Mouse (Mus musculus) layer of hippocampus, adult 9-11 months (tissue): ENCODE measurements at regions not wholly inside any gene's neighbourhood (a gene's known extent, or its start where the extent isn't known, plus 50 kb on each side); places are given as distances from the start of the nearest gene placed in this dataset.
A peak's percentile ranks its signal among the peaks of the same experiment; 100 is the strongest.

Source experiments
- DNase-seq: peaks from one replicate; pipeline ENCODE4 v3.0.0; 2022

DNA sequence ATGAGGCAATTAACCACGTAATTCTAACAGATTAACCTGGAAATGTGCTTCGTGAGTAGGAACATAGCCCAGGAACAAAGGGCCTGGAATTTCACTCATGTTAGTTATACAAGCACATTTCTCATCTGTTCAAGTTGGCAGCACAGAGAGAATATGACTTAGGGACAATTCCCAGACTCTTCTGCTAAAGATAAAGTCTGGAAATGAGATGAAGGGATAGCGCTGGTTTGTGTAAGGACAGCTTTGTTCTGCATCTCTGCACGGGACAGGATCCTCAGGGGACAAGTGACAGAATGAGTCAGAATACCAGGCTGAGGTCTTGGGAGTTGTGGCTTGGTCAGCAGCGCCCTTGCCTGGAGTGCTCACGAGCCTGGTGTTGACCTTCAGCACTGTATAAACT is 206.2 kb upstream of the Prok2 start:
- no peak for DNase-seq

GRCm38 (mm10) chr6:99931588-99931987 is 205.4 kb upstream of the Prok2 start:
- DNase-seq: no peak

DNA sequence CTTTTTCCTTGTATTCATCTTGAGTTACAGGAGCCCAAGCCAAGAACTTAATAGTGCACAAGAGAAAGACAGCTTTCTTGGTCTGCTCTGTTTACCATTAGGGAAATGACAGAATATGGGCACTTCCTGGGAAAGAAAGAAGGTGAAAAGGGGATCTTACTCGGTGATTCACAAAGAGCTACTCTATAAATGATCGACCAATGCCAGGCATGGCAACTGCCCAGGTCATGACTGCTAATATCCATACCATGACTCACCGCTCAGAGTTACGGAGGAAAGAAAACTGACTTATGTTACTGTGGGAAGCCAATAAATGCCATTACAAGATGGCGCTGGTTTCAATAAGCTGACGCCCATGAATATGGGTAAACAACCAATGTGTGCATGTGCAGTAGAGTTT is 204.1 kb upstream of the Prok2 start:
- DNase-seq: no peak

DNA sequence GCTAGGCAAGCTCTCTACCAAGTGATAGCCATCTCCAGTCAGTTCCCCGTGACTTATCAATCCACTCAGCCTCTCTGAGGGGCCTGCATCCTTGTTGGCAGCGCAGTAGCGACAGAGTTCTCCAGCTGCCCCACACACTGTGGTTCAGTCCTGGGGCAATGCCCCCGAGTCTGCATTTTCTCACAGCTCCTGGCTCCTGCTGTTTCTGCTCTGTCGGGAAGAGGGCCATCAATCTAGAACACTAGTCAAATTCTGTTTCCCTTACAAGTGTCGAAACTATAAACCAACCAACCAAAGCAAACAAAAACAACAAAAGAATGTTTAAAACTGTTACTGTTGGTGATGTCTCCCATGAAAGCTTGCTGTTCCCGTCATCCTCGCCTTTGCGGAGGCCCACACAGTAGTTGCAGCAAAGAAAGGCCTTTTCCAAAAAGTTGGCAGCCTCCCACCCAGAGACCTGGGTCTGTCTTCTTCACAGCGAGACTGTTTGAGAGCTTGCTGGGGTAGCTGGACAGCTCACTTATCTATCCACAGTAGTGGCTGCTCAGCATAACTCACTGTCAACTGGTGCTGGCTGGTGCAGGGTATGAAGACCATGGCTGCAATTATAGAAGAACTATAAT is 201.9 kb upstream of the Prok2 start:
- DNase-seq: no peak

DNA sequence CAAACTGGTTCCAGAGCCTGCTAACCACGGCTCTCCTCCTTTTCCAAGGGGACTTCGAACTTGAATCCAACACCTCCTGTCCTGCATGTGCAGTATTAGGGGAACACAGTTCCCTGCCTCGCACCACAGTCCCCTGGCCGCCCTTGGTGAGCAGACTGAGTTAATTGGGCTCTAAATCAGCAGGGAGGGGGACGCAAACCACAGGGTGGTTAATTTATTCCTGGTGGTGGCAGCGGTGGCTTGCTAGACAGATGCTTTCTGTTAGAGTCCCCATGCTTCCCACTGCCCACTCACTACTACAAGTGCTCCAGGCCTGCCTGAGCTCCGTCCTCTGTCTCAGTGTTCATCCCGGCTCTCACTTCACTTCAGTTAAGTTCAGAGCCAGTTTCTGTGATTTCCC is 198.0 kb upstream of the Prok2 start:
- no peak for DNase-seq

GRCm38 (mm10) chr6:99921966-99922365 is 195.8 kb upstream of the Prok2 start:
- DNase-seq: no peak

DNA sequence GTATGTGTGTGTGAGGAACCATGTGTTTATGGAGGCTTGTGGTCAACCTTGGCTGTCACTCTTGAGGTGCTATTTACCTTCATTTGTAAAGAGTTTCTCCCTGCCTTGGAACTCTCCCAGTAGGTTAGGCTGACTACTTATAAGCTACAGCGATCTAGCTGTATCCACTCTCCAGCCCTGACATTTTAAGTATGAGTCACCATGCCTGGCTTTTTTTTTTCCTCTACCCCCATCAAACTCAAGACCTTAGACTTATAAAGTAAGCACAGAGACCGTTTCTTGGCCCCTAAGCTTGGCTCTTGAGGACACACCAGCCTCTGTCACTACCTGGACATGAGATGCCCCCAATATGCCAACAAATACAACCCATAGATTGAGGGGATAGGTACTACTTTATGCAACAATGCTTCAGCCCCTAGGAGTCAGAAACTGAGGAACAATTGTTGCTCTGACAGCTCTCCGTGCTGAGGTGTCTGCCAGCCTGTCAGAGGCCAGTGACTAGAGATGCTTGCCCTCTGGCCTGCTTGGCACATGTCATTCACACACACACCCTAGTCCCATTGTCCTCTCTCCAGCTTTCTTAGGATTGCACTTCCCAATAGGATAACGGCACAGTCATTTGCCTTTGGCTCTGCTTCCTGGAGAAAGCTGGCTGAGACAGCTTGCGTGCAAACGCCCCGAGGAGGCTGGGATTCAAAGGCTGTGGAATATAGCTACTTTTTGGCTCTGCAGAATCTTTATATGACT is 193.8 kb upstream of the Prok2 start:
- no peak for DNase-seq

DNA sequence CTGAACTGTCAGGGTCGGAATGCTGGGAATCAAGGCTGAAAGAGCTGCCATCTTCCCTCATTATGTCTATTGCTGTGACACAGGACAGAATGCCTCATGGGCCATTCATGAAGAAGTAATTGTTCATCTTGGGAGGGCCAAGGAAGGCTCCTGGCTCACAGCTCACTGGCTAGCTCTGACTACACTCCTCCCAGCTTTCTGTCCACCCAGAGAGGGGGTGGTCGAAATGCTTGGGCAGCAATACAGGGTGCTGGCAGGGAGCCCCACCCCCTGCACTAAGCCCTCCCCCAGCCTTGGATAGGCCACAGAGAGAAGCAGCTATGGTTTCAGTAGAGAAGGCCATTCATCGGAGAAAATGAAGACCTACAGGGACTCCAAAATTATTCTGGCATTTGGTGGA is 192.2 kb upstream of the Prok2 start:
- no peak for DNase-seq

DNA sequence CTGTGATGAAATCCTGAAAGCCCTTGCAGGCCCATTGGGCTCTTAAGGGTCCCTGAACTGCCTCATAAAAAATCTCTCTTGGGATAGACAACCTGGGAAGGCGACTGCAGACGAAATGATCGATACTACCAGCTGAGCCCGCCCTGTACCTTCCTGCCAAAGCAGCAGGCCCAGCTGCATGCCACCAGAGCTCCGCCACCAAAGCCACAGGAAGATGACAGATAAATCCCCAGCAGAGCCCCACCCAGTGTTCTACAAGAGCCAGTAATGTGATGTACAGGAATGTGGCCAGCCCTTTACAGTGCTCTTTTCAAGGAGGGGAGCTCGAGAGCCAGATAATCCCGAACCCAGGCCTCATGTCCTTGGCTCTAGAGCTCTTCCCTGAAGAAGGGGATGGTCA is 183.7 kb upstream of the Prok2 start:
- no peak for DNase-seq

DNA sequence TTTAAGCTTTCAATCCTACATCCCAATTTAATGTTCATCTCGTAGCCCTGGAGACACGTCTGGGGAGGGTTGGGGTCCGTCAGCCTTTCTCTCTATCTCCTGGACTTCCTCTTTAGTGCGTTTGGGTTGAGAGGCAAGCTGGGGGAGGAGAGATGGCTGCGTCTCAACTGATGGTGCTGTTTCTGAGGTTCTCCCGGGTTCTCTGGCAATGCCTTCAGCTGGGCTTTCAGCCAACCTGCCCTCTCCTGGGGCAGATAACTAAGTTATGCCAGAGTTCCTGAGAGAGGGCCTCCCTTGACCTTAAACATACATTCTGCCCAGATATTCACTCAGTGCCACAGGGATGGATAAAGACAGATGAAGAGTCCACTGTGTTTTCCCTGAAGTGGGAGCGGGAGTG is 183.3 kb upstream of the Prok2 start:
- DNase-seq: no peak

DNA sequence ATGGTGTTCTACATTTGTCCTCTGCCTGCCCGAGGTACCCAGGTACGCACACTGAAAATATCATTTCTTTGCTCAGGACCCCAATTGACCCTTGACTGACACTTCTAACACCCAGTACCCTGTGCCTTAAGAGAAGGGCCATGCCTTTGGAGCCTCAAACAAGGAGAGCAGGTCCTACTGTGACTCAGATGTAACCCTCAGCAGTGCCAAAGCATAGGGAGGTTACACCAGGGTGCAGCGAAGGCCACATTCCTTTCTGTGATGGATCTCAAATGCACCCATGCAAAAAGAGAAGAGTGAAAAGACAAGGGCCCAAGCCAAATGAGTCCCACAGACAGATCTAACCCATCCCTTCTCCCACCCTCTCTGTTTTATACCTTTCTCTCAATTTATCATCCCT is 181.9 kb upstream of the Prok2 start:
- DNase-seq: no peak

- DNase-seq: no peak
Observed at GRCm38 (mm10) chr6:99905194-99905593, 179.0 kb upstream of the Prok2 start.

GRCm38 (mm10) chr6:99904607-99905006 is 178.4 kb upstream of the Prok2 start:
- peak; percentile 23 for DNase-seq

DNA sequence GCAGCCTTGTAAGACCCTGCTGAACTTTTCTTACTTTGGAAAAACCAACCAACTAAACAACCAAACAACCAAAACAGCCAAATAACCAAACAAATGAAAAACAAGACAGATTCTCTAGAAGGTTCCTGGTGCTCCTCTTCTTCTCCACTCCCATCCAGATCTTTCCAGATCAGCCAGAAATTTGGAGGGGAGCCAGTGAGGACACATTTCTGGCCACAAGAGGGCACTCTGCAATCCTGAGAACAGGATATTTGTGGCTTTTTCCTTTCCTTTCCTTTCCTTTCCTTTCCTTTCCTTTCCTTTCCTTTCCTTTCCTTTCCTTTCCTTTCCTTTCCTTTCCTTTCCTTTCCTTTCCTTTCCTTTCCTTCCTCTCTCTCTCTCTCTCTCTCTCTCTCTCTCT is 177.9 kb upstream of the Prok2 start:
- peak; percentile 34 for DNase-seq

- no peak for DNase-seq
Observed at GRCm38 (mm10) chr6:99901564-99901963, 175.4 kb upstream of the Prok2 start.

GRCm38 (mm10) chr6:99901146-99901545 is 175.0 kb upstream of the Prok2 start:
- DNase-seq: no peak

- no peak for DNase-seq
Observed at GRCm38 (mm10) chr6:99899704-99900103, 173.5 kb upstream of the Prok2 start.

- DNase-seq: no peak
Observed at GRCm38 (mm10) chr6:99898077-99898476, 171.9 kb upstream of the Prok2 start.

DNA sequence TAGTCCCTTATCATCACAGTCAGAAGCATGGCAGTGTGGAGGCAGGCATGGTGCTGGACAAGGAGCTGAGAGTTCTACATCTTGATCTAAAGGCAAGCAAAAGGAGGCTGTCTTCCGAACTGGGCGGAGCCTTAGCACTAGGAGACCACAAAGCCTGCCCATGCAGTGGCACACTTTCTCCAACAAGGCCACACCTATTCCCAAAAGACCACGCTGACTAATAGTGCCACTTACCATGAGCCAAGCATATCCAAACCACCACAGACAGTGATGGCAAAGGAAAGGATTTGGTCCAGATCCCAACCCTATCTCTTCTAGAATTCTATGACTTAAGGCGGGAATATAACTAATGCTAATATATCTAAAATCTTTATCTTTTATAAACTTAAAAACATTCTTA is 169.4 kb upstream of the Prok2 start:
- no peak for DNase-seq

DNA sequence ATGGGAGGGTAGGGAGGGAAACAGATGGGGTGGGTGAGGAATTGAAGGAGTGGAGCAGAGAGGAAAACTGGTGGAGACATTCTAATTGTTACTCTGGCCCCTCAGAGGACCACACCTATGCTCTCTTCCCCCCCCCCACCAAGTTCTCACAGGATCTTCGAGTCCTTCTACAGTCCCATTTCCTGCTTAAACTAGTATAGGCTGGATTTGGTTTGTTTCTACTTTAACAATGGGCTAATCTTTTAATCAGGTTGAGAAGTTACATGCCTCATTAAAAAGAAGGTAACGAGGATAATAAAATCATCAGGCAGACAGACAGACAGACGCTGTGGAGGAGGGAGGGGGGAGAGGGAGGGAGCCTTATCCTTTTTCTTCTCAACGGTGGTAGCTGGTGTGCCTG is 167.7 kb upstream of the Prok2 start:
- DNase-seq: no peak

GRCm38 (mm10) chr6:99892204-99892603 is 166.0 kb upstream of the Prok2 start:
- no peak for DNase-seq

DNA sequence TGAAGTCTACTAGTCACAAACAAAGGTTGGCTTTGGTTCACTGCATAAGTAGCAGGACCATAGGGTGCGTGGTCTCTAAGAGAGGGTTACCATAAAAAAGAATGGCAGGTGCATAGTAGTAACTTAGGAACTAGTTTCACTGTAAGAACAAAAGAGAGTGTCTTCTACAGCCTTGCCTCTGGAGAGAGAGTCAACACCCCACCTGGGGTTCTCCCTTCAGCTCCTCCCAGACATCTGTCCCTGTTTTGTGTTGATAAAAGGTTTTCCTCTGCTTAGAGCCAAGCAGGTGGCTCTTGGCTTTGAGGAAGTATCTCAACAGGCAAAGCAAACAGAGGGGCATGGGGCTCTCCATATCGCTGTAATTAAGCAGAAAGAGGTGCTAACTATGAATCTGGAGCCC is 165.6 kb upstream of the Prok2 start:
- no peak for DNase-seq

DNA sequence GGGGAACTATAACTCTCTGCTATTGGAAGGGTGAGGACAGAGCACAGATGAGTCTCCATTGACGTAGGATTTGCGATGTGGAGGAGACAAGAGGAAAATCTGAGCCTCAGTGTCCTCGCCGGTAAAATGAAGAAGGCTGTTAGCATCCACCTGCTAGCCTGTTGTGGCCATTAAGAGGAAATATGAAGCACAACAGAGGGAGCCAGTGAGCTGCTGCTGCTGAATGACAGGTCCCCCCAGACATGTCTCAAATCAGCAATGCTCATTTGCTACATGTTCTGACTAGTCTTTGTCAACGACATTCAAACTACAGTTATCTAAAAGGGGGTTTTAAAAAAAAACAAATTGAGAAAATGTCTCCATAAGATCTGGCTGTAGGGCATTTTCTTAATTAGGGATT is 164.6 kb upstream of the Prok2 start:
- no peak for DNase-seq

GRCm38 (mm10) chr6:99889055-99889454 is 162.9 kb upstream of the Prok2 start:
- DNase-seq: no peak

DNA sequence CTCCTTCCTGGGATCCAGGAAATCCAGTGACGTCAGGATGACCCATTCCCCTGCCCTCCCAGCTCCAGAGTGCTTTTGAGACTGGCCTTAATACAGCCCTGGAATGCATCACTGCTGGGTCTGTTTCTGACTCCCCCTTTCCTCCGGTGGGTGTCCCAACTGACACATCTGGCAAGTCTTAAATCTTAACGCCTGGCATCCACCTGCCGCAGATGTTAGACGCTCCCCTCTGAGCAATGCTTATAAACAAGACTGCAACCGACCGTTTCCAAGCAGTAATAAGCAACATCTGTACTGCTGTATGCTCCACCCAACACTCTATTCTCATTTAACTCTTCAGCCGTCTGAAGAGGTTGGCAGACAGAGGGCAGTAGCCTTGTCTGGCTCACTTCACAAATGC is 161.7 kb upstream of the Prok2 start:
- no peak for DNase-seq
